Comparison of ENCODE assay signal across 11 mouse cellular contexts in genomic region chr4:152097911-152098799, GRCm38 (mm10). TPM values are rescaled to one million over a fixed set of nuclear protein-coding genes. Genes with fewer than 3 reads are reported as not detected.
DNase-seq lines count a peak whose midpoint lies in the region; ATAC-seq and TF ChIP-seq lines count a peak whose summit lies in the region.
"Had no signal": no experiment of that assay in that cellular context is flagged by ENCODE, and none has a peak within 500 bp of the region (broad histone marks: within the 10 kb centered on the region; RNA-seq: fewer than 3 reads in every experiment).

No protein-coding gene starts in this region.

- TF ChIP-seq CTCF in ES-Bruce4 (IDR thresholded peaks at IDR 0.05; ENCODE audit: low read depth, low read length), result no peak

- H3K9ac ChIP-seq in ES-Bruce4 (ENCODE audit: low read depth, poor library complexity, severe bottlenecking), result 0 out of 2 replicates have a peak overlapping the region, but pooled peaks have one; percentile 41
- H3K9ac ChIP-seq in heart, embryonic 15.5 days, result no peak overlapping the region
- H3K9ac ChIP-seq in limb, embryonic 14.5 days (ENCODE audit: low read depth, low read length, severe bottlenecking), result peak overlapping the region; percentile 36; the same call in 1 of the 2 replicates
- H3K9ac ChIP-seq: forebrain, embryonic 15.5 days had no signal

- 0 out of 2 replicates have a peak, but pooled peaks cover 12% of the 10 kb centered on the region for H3K27me3 ChIP-seq in heart, embryonic 10.5 days (ENCODE audit: insufficient read depth, poor library complexity, severe bottlenecking)
- no peaks in the 10 kb centered on the region for H3K27me3 ChIP-seq in ES-Bruce4 (ENCODE audit: control insufficient read depth, insufficient read depth, low read length, poor library complexity, severe bottlenecking)
- H3K27me3 ChIP-seq in heart, embryonic 15.5 days, result no peaks in the 10 kb centered on the region
- H3K27me3 ChIP-seq in limb, embryonic 14.5 days (ENCODE audit: control insufficient read depth, insufficient read depth, low read length), result no peaks in the 10 kb centered on the region
- H3K27me3 ChIP-seq: forebrain, embryonic 15.5 days had no signal

- H3K9me3 ChIP-seq in heart, embryonic 10.5 days, result no peaks in the 10 kb centered on the region
- H3K9me3 ChIP-seq in ES-Bruce4 (replicated peaks; ENCODE audit: control insufficient read depth, insufficient read depth, low read length, poor library complexity, severe bottlenecking), result no peaks in the 10 kb centered on the region
- H3K9me3 ChIP-seq in heart, embryonic 15.5 days (replicated peaks), result no peaks in the 10 kb centered on the region
- no peaks in the 10 kb centered on the region for H3K9me3 ChIP-seq in limb, embryonic 14.5 days (ENCODE audit: control insufficient read depth, low read length)
- H3K9me3 ChIP-seq: forebrain, embryonic 15.5 days had no signal

- H3K36me3 ChIP-seq in heart, embryonic 10.5 days, result peaks cover 13% of the 10 kb centered on the region
- H3K36me3 ChIP-seq in ES-Bruce4 (ENCODE audit: control insufficient read depth, insufficient read depth, low read length, poor library complexity, severe bottlenecking), result 0 out of 2 replicates have a peak, but pooled peaks cover 3% of the 10 kb centered on the region
- peaks cover 11% of the 10 kb centered on the region; the same call in 1 of the 2 replicates for H3K36me3 ChIP-seq in heart, embryonic 15.5 days
- H3K36me3 ChIP-seq in limb, embryonic 14.5 days (ENCODE audit: control insufficient read depth, insufficient read depth, low read length), result peaks cover 11% of the 10 kb centered on the region
- H3K36me3 ChIP-seq: forebrain, embryonic 15.5 days had no signal

- WGBS in heart, embryonic 10.5 days, result 27% methylated on average over 11 of the region's 11 CpGs
- WGBS in heart, embryonic 15.5 days, result 39% methylated on average over 11 of the region's 11 CpGs
- WGBS in limb, embryonic 14.5 days, result 22% methylated on average over 11 of the region's 11 CpGs

- peak overlapping the region; percentile 52 for H3K4me2 ChIP-seq in heart, embryonic 15.5 days
- H3K4me2 ChIP-seq in limb, embryonic 14.5 days (replicated peaks; ENCODE audit: low read depth, low read length, severe bottlenecking), result no peak overlapping the region
- H3K4me2 ChIP-seq: forebrain, embryonic 15.5 days had no signal

- no peak for DNase-seq in heart, embryonic 10.5 days (ENCODE audit: low spot score)
- no peak for DNase-seq in heart, postnatal 14 days
- DNase-seq in limb, embryonic 14.5 days (ENCODE audit: low spot score), result no peak
- no peak for DNase-seq in frontal cortex, postnatal 14 days (ENCODE audit: low spot score in 2 of 2)
- DNase-seq in urinary bladder, postnatal 25 days (ENCODE audit: low spot score), result no peak
- no peak for DNase-seq in retina, embryonic 14.5 days (ENCODE audit: low spot score)
- DNase-seq: cerebellum, adult 18-20 months; layer of hippocampus, adult 9-11 months had no signal

- intact Hi-C loops in heart, postnatal 14 days (cut with DNase I), result loop anchor here (1.0 to 5.0 kb wide), 2 partner anchors 59 to 116 kb away; partner anchors contain the start of gene Nol9

- ATAC-seq in heart, embryonic 15.5 days (replicated peaks; ENCODE audit: insufficient number of reproducible peaks, insufficient read depth, low FRiP score, low read depth), result no peak
- ATAC-seq in limb, embryonic 14.5 days (ENCODE audit: low FRiP score, low read depth), result no peak
- ATAC-seq: forebrain, embryonic 15.5 days had no signal

- TF ChIP-seq POLR2A in ES-Bruce4 (IDR thresholded peaks at IDR 0.05; ENCODE audit: insufficient read depth, low read length), result no peak
- TF ChIP-seq POLR2A in limb, embryonic 14.5 days (IDR thresholded peaks at IDR 0.05; ENCODE audit: borderline replicate concordance, extremely low read depth, insufficient read depth, insufficient read length), result no peak

- peaks cover 67% of the 10 kb centered on the region for H3K4me1 ChIP-seq in heart, embryonic 10.5 days
- H3K4me1 ChIP-seq in ES-Bruce4 (ENCODE audit: control insufficient read depth, insufficient read depth, low read length), result peaks cover 14% of the 10 kb centered on the region
- peaks cover 35% of the 10 kb centered on the region for H3K4me1 ChIP-seq in heart, embryonic 15.5 days (replicated peaks)
- H3K4me1 ChIP-seq in limb, embryonic 14.5 days (ENCODE audit: control insufficient read depth, insufficient read depth, low read length), result peaks cover 8% of the 10 kb centered on the region; the same call in 1 of the 2 replicates
- H3K4me1 ChIP-seq: forebrain, embryonic 15.5 days had no signal

- peak; percentile 95 for TF ChIP-seq EP300 in ES-Bruce4 (IDR thresholded peaks at IDR 0.05; ENCODE audit: insufficient read depth, low read depth, low read length)

- peak overlapping the region; percentile 29; the same call in 1 of the 2 replicates for H3K27ac ChIP-seq in heart, embryonic 10.5 days
- peak overlapping the region; percentile 87 for H3K27ac ChIP-seq in ES-Bruce4 (ENCODE audit: insufficient read depth, low read length)
- H3K27ac ChIP-seq in heart, embryonic 15.5 days, result peak overlapping the region; percentile 51
- no peak overlapping the region for H3K27ac ChIP-seq in limb, embryonic 14.5 days (replicated peaks; ENCODE audit: low read depth, low read length)
- H3K27ac ChIP-seq: forebrain, embryonic 15.5 days had no signal

- peak overlapping the region; percentile 47 for H3K4me3 ChIP-seq in heart, embryonic 10.5 days
- no peak overlapping the region for H3K4me3 ChIP-seq in ES-Bruce4 (ENCODE audit: low read depth, low read length)
- H3K4me3 ChIP-seq in heart, embryonic 15.5 days, result peak overlapping the region; percentile 47
- H3K4me3 ChIP-seq in limb, embryonic 14.5 days (replicated peaks; ENCODE audit: low read length), result no peak overlapping the region
- H3K4me3 ChIP-seq: forebrain, embryonic 15.5 days had no signal

RNA-seq across cellular contexts. Expression of gene Tnfrsf25, which starts 17.6 kb away (rescaled TPM):
- 0.90 and 1.3 TPM in 2 replicates for polyA plus RNA-seq in heart, embryonic 10.5 days (2016; fragmentation: Nextera tagmentation; extraction: Ambion mirVana)
- 1 to 10 TPM; 4.0 to 6.7 TPM for total RNA-seq in heart, postnatal 14 days (2021)
- 1.5 and 2.0 TPM in 2 replicates for polyA plus RNA-seq in ES-Bruce4 (2011; ENCODE audit: insufficient read depth, insufficient read length, low read depth, missing spikeins)
- polyA plus RNA-seq in heart, embryonic 15.5 days (2015; fragmentation: Nextera tagmentation; extraction: Ambion mirVana), result 0.94 and 1.6 TPM in 2 replicates
- polyA plus RNA-seq in limb, embryonic 14.5 days (2012; rRNA removed), result 5.6 and 6.0 TPM in 2 replicates
- polyA plus RNA-seq in limb, embryonic 14.5 days (2014; fragmentation: Nextera tagmentation; extraction: Ambion mirVana), result 1.0 TPM in 2 replicates

RNA-seq across cellular contexts. Expression of gene Plekhg5, which starts 25.9 kb away (rescaled TPM):
- 10.1 and 10.2 TPM in 2 replicates for polyA plus RNA-seq in heart, embryonic 10.5 days (2016; fragmentation: Nextera tagmentation; extraction: Ambion mirVana)
- total RNA-seq in heart, postnatal 14 days (2021), result 10 to 100 TPM; 27.0 to 28.9 TPM
- 17.5 and 20.5 TPM in 2 replicates for polyA plus RNA-seq in ES-Bruce4 (2011; ENCODE audit: insufficient read depth, insufficient read length, low read depth, missing spikeins)
- 11.1 and 14.1 TPM in 2 replicates for polyA plus RNA-seq in heart, embryonic 15.5 days (2015; fragmentation: Nextera tagmentation; extraction: Ambion mirVana)
- polyA plus RNA-seq in limb, embryonic 14.5 days (2012; rRNA removed), result 25.0 and 36.2 TPM in 2 replicates
- 14.1 and 16.9 TPM in 2 replicates for polyA plus RNA-seq in limb, embryonic 14.5 days (2014; fragmentation: Nextera tagmentation; extraction: Ambion mirVana)

RNA-seq across cellular contexts. Expression of gene Espn, which starts 54.0 kb away (rescaled TPM):
- 1.4 and 4.0 TPM in 2 replicates for polyA plus RNA-seq in heart, embryonic 10.5 days (2016; fragmentation: Nextera tagmentation; extraction: Ambion mirVana)
- total RNA-seq in heart, postnatal 14 days (2021), result 1 to 10 TPM; 1.4 to 2.0 TPM
- polyA plus RNA-seq in ES-Bruce4 (2011; ENCODE audit: insufficient read depth, insufficient read length, low read depth, missing spikeins), result 18.8 and 19.3 TPM in 2 replicates
- 0.93 and 2.1 TPM in 2 replicates for polyA plus RNA-seq in heart, embryonic 15.5 days (2015; fragmentation: Nextera tagmentation; extraction: Ambion mirVana)
- polyA plus RNA-seq in limb, embryonic 14.5 days (2012; rRNA removed), result 1.7 TPM in 2 replicates
- 1.4 and 1.7 TPM in 2 replicates for polyA plus RNA-seq in limb, embryonic 14.5 days (2014; fragmentation: Nextera tagmentation; extraction: Ambion mirVana)

RNA-seq across cellular contexts. Expression of gene Nol9, which starts 59.0 kb away (rescaled TPM):
- 26.5 and 36.9 TPM in 2 replicates for polyA plus RNA-seq in heart, embryonic 10.5 days (2016; fragmentation: Nextera tagmentation; extraction: Ambion mirVana)
- total RNA-seq in heart, postnatal 14 days (2021), result 10 to 100 TPM; 10.5 to 10.9 TPM
- 71.0 and 71.7 TPM in 2 replicates for polyA plus RNA-seq in ES-Bruce4 (2011; ENCODE audit: insufficient read depth, insufficient read length, low read depth, missing spikeins)
- polyA plus RNA-seq in heart, embryonic 15.5 days (2015; fragmentation: Nextera tagmentation; extraction: Ambion mirVana), result 13.9 and 20.7 TPM in 2 replicates
- 28.5 and 33.4 TPM in 2 replicates for polyA plus RNA-seq in limb, embryonic 14.5 days (2012; rRNA removed)
- 25.9 and 32.2 TPM in 2 replicates for polyA plus RNA-seq in limb, embryonic 14.5 days (2014; fragmentation: Nextera tagmentation; extraction: Ambion mirVana)

RNA-seq across cellular contexts. Expression of gene Tas1r1, which starts 59.8 kb away (rescaled TPM):
- 0.11 and 0.19 TPM in 2 replicates for polyA plus RNA-seq in heart, embryonic 10.5 days (2016; fragmentation: Nextera tagmentation; extraction: Ambion mirVana)
- under 1 TPM in 1 of 2 experiments, not detected in 1; 0.07 TPM for total RNA-seq in heart, postnatal 14 days (2021)
- 0.38 and 0.55 TPM in 2 replicates for polyA plus RNA-seq in ES-Bruce4 (2011; ENCODE audit: insufficient read depth, insufficient read length, low read depth, missing spikeins)
- 0.25 and 0.46 TPM in 2 replicates for polyA plus RNA-seq in heart, embryonic 15.5 days (2015; fragmentation: Nextera tagmentation; extraction: Ambion mirVana)
- polyA plus RNA-seq in limb, embryonic 14.5 days (2012; rRNA removed), result 1.0 and 1.7 TPM in 2 replicates
- 0.93 and 1.3 TPM in 2 replicates for polyA plus RNA-seq in limb, embryonic 14.5 days (2014; fragmentation: Nextera tagmentation; extraction: Ambion mirVana)

Comparison
In these comparisons a context has a peak if more than half of its experiments do, and no peak if none do; other contexts are left out.
1. H3K4me3 ChIP-seq: peak in heart, embryonic 10.5 days (single experiment) and heart, embryonic 15.5 days (single experiment); none in ES-Bruce4 (single experiment) and limb, embryonic 14.5 days (single experiment).